Mouse (Mus musculus) gastrocnemius, postnatal 36 days (tissue): ENCODE data around the gene Wwox. TPM values are rescaled to one million over a fixed set of nuclear protein-coding genes. Genes with fewer than 3 reads are reported as not detected.

Source experiments
- DNase-seq, 2 experiments: peaks; one replicate each; pipeline ENCODE4 v3.0.0; 2022
- intact Hi-C: fragments of 180-260 bp; cut with DNase I; formaldehyde crosslinking; loops from one replicate; pipeline ENCODE4 v1.15.1; 2025
- total RNA-seq, 2 experiments: library from RNA; stranded (reverse); gene quantifications; 2 replicates each; pipeline ENCODE4 v1.2.3; 2021

Wwox gene
- total RNA-seq, 2 experiments from 2014 or later: 7.4 to 7.5 TPM

DNA sequence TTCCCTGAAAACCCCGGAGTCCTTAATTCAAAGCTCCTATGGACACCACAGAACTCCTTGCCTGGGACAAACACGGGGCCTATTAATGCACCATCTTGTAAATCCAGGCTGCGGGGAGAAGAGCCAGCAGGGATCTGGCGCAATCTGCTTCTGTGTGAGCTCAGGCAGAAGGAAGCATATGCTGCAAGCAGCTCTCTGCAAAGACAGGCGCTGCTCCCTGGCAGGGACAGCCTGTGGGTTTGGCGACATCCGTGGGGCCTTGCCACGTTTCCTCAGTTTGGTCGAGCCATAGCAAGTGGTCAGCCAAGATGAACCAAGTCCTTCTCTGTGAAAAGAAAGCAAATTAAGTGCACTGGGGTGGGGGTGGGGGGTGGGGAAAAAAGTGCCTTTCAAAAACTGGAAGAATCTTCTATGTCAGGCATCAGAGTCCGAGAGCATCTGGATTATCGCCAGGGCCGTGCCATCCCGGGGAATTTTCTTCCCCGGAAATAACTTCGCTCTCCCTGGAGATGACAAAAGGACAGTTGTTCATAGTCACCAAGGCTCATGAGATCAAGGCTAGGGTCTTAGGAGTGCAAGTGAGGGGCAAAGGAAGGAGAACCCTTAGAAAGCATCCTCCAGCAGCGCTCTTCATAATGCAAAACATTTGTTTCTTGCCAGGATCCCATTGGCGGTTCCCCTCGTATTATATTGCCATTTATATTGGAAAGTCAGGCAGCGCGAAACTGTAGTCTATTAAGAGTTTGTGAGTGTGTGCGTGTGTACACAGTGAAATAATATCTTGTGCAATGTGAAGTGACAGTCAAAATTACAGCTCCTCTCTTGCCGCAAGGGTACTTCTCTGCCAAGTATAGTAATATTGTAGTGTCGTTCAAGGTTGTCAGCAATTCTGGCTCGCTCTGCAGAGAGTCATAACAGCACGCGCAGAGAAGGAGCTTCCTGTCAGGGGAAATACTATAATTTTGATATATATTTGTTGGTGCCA is 152.1 kb downstream of the Wwox start:
- peak; percentile 53 to 59 for DNase-seq
- intact Hi-C loops: no loop called here

DNA sequence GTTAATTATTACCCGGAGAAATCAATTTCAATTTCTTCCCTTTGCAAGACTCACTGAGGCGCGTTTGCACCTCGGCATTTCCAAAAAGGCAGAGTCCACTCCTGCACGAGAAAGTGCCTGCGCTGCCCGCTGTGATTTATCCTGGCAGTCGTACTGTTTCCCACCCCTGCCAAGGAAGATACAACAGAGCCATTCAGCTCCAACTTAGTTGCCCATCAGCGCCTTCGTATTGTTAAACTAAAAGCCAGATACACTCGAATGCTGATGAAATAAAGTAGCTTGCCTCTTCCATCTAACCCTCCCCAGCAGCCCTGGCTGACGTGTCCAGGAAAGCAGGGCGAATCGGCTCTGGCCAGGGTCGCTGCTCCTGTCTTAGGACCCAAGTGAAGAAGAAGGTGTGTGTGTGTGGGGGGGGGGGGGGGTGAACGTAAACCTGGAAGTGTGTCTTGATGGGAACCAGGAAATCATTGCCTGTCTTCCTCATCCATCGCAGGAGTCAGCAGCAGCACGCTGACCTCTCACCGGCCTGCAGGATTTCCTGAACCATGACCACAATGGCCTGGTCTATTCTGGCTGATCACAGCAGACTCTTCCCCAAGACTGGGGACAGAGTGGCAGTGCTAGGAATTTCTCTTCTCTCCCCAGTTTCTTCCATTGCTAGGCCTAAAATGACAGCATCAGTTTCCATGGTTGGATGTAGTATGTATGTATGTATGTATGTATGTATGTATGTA is 154.1 kb downstream of the Wwox start:
- no peak for DNase-seq
- intact Hi-C loops: no loop called here

DNA sequence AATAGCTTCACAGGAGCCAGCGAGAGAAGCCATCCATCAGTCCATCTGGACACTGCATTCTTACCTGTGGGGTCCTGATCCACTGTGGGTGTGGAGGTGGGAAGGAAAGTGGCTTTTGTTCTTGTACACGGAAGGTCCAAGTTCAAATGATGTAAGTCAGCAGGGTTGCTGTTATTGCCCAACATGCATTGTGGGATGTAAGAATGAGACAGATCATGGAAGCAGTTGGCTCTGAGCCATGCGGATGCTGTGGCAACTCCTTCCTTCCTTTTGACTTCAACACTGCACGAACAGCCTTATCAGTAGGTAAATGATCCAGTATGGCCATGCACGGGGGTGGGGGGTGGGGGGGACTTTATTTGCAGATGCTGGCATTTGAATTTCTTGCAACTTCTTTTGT is 155.4 kb downstream of the Wwox start:
- no peak for DNase-seq
- intact Hi-C loops: no loop called here

DNA sequence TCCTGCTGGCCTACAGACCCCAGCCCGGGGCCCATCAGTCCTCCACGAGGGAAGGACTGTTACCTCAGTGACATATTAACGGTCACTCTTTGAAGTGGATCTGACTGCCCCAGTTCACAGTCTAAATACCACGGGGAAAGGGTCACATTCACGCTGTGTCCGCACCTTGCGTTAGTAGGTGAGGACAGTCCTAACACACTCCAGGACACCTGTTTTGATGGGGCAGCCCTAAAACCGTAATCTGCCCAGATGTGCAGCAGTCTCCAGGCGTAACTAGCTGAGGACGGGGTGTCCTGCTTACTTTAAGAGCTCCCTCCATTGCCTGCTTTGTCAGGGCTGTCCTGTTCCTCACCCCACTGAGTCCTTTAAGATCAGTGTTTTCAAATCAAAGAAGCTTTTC is 160.1 kb downstream of the Wwox start:
- DNase-seq: no peak
- intact Hi-C loops: no loop called here

DNA sequence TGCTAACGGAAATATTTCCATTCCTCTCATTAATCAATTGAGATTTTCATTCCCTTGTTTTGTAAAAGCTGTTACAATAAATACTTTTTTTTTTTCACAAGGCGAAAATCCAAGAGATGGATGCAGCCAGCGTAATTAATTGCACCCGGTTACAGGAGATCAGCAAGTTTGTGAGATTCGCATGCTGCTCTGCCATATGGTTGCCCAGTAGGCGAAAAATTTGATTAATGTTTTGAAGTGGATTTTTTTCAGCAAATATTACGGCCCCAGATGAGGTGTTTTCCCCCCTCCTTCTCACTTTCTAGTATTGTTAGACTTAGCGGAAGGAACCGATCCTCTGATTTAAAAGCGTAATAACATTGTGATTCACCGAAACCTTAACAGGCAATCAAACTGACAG is 160.7 kb downstream of the Wwox start:
- intact Hi-C loops: no loop called here
- no peak for DNase-seq

DNA sequence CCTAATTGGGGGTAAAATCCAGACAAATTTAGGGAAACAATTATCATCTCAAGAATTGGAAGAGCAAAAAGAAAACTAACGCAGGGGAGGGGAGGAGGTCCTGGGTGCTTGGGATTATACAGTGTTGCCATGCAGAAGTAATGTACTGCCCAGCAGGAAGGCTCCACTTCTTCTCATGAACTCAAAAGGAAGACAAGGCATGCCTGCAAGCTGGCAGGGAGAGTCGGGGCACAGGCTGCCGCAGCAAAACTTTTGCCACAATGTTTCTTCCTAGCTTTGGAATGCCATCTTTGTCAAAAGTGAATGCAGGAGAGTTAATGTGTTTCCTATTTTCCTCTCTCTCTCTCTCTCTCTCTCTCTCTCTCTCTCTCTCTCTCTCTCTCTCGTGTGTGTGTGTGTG is 163.6 kb downstream of the Wwox start:
- intact Hi-C loops: no loop called here
- no peak for DNase-seq

DNA sequence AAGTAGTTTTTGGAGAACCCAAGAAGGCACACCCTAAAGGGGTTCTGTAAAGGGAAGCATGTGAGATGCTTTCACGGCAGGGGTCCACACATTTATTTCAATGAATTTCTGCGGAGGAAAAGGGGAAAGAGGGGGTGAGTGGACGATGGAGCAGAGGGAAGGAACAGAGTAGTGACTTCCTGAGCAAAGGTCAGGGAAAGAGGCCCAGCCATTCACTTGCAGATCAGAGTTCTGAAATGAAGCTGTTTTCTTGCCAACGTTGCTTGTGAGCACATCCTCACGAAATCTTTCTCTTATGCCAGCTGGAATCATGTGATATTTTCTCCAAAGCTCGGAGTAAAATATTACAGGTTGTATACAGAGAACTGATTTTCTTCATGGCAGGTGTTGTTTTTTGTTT is 164.1 kb downstream of the Wwox start:
- DNase-seq: no peak
- intact Hi-C loops: no loop called here

- no peak for DNase-seq
- intact Hi-C loops: no loop called here
Observed at GRCm38 (mm10) chr8:114604315-114604714, 164.9 kb downstream of the Wwox start.

DNA sequence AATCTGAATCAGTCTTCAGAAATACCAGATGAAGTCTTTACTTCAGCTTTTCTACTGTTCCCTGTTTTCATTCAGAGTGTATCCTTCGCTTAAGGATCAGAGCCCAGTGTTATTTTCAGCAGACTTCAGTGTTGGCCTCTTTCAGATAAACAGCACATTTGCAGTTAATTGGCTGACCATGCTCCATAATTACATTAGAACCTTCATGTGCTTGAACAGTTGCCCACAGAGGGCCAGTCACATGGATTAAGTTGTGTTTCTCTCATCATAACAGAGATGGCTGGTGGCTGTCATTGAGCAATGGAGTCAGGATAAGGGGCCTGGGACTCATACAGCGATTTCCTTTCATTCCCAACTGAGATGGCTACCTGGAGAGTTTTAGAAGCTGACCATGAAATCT is 166.2 kb downstream of the Wwox start:
- no peak for DNase-seq
- intact Hi-C loops: no loop called here

DNA sequence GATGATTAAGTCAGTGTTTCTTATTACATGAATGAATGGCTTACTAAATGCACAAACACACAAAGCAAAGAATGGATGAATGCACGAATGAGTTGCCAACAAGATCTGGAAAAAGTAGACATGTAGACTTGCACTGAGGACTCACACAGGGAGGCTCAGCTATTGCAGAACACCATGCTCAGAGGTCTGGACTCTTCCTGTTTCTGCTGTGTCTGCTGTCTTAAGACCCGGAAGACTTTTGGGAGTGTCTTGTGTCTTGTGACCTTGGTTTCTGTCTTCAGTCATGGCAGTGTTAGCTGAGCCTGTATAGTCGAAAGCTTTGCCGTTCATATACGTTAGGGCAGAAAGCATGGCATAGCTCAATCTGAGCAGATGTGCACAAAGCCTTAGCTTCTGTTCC is 169.9 kb downstream of the Wwox start:
- no peak for DNase-seq
- intact Hi-C loops: no loop called here

GRCm38 (mm10) chr8:114611075-114611474 is 171.6 kb downstream of the Wwox start:
- intact Hi-C loops: no loop called here
- no peak for DNase-seq

DNA sequence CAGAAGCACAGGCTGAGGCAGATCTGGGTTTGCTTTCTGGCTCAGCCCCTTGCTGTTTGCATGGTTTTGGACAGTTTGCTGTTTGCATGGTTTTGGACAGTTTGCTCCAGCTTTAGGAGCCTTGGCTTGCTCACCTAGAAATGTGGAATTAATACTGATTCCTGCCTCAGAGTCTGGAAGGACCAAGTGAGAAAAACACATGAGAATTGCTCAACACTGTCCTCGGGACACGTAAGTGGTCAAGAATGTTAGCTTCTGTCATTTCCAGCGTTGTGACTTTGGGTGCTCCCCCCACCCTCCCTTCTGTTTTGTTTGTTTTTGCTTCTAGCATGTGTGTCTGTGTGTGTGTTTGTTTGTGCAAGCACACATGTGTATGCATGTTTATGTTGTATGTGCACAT is 172.6 kb downstream of the Wwox start:
- DNase-seq: no peak
- intact Hi-C loops: no loop called here

DNA sequence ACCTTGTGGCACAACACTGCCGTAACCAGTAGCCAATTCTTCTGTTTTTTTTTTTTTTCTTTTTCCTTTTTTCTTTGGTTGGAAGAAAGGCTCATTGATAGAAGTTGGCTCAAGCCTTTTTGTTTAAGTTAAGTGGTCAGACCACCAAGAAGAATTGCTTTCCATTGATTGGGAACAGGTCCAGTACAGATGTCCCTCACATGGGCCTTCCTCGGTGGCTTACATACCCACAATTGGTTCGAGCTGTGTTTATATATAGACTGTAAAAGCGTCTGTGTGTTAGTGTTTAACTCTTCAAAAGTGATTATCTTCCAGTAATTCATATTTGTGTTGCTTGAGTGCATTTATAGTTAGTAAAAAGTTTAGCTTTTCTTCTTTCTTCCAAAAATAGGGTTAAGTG is 176.0 kb downstream of the Wwox start:
- intact Hi-C loops: no loop called here
- no peak for DNase-seq

GRCm38 (mm10) chr8:114615908-114616307 is 176.5 kb downstream of the Wwox start:
- no peak for DNase-seq
- intact Hi-C loops: no loop called here

GRCm38 (mm10) chr8:114618908-114619508 is 179.6 kb downstream of the Wwox start:
- no peak for DNase-seq
- intact Hi-C loops: no loop called here

- intact Hi-C loops: no loop called here
- DNase-seq: no peak
Observed at GRCm38 (mm10) chr8:114625402-114625801, 185.9 kb downstream of the Wwox start.

DNA sequence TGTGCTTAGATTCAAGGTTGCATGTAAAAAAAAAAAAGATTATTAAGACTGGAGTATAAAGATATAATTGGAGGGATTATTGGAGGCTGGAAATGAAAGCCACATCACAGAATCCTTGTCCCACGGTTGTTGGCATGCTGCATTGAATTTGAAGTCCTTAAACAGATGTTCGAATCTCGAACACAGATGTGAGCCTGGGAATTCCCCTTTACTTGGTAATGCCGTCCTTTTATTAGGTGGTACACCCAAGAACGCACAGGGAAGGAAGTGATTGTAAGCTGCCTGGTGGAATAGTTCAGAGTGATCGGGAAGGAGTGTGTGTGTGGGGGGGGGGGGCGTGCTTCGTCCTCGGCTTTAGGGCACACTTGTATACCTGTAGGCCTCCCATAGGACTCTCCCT is 187.4 kb downstream of the Wwox start:
- no peak for DNase-seq
- intact Hi-C loops: no loop called here

GRCm38 (mm10) chr8:114629719-114630118 is 190.3 kb downstream of the Wwox start:
- intact Hi-C loops: no loop called here
- no peak for DNase-seq

GRCm38 (mm10) chr8:114631087-114631486 is 191.6 kb downstream of the Wwox start:
- intact Hi-C loops: no loop called here
- no peak for DNase-seq

DNA sequence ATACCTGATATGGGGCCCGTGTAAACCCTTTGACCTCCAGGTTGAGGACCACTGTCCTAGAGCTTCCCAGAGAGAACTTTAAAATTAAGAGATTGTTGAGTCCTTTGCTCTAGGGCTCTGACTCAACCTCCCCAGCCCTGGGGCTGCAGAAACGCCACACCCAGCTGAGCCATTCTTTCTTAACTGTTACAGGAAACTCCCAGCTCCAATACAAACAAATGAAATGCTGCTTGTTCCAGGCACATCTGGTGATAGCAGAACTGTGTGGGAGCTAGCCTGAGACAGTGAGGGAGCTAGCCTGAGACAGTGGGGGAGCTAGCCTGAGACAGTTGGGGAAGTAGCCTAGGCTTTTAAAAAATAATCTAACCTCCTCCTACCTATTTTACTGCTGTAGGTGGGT is 194.7 kb downstream of the Wwox start:
- intact Hi-C loops: no loop called here

GRCm38 (mm10) chr8:114634669-114635410 is 195.4 kb downstream of the Wwox start:
- intact Hi-C loops: no loop called here

More for the DNA sequence above, 194.7 kb downstream of the Wwox start:
- DNase-seq: no peak

More at GRCm38 (mm10) chr8:114634669-114635410, 195.4 kb downstream of the Wwox start:
- DNase-seq: no peak
